Mouse (Mus musculus): ENCODE measurements around the gene Gtpbp1. TPM values are rescaled to one million over a fixed set of nuclear protein-coding genes. Genes with fewer than 3 reads are reported as not detected.

Gtpbp1 gene
- polyA plus RNA-seq, 1 experiment, result 42.7 TPM

- TF ChIP-seq POLR2A (IDR thresholded peaks at IDR 0.05; ENCODE audit: control insufficient read depth, low read depth, low read length) (no peak), CTCF (IDR thresholded peaks at IDR 0.05; ENCODE audit: control insufficient read depth, insufficient read depth, insufficient replicate concordance, low read depth, low read length) (no peak)
- H3K4me1 ChIP-seq (ENCODE audit: control insufficient read depth, insufficient read depth, low read length), result peaks cover 8% of the 10 kb centered on the region
- H3K36me3 ChIP-seq (ENCODE audit: control insufficient read depth, insufficient read depth, low read length), result no peaks in the 10 kb centered on the region; the same call in 1 of the 2 replicates
- no peaks in the 10 kb centered on the region for H3K27me3 ChIP-seq (ENCODE audit: control insufficient read depth, insufficient read depth, low read length)
- no peak overlapping the region for H3K4me3 ChIP-seq (ENCODE audit: control insufficient read depth, low read depth, low read length)
- no peak overlapping the region for H3K27ac ChIP-seq (ENCODE audit: control insufficient read depth, insufficient read depth, low read depth, low read length)
Observed at GRCm38 (mm10) chr15:79697558-79698187, 7.0 kb downstream of the Gtpbp1 start.

DNA sequence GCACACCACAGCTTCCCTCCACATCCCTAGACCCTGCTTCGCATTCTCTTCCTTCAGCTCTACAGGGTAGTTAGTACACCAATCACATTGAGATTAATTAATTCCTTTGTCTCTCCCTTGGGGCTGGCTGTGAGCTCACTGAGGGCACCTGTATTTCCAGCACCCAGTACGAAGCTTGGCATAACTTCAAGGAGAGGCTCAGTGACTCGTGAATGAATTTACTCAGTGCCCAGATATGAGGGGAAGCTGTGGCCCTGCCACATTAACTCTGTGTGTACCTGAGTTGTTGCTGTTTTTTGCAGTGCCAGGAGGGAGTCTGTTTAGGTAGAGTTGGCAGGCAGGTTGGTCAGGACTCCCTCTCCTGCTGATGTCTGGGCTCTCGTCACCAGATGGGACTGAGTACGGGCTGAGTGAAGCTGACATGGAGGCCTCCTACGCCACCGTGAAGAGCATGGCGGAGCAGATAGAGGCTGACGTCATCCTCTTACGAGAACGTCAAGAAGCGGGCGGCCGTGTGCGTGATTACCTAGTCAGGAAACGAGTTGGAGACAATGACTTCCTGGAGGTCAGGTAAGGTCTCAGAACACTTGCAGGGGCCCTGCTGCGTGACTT lies 16.1 kb downstream of the Gtpbp1 start:
- Histone ChIP-seq H3K36me3 (ENCODE audit: control insufficient read depth, insufficient read depth, low read length) (peaks cover 2% of the 10 kb centered on the region; the same call in 1 of the 2 replicates), H3K27ac (ENCODE audit: control insufficient read depth, insufficient read depth, low read depth, low read length) (no peak overlapping the region), H3K4me3 (ENCODE audit: control insufficient read depth, low read depth, low read length) (no peak overlapping the region), H3K4me1 (ENCODE audit: control insufficient read depth, insufficient read depth, low read length) (no peaks in the 10 kb centered on the region), H3K27me3 (ENCODE audit: control insufficient read depth, insufficient read depth, low read length) (no peaks in the 10 kb centered on the region)
- TF ChIP-seq POLR2A (IDR thresholded peaks at IDR 0.05; ENCODE audit: control insufficient read depth, low read depth, low read length) (no peak), CTCF (IDR thresholded peaks at IDR 0.05; ENCODE audit: control insufficient read depth, insufficient read depth, insufficient replicate concordance, low read depth, low read length) (no peak)

GRCm38 (mm10) chr15:79708229-79708822 lies 17.7 kb downstream of the Gtpbp1 start:
- no peak overlapping the region for H3K4me3 ChIP-seq (ENCODE audit: control insufficient read depth, low read depth, low read length)
- no peak for TF ChIP-seq POLR2A (IDR thresholded peaks at IDR 0.05; ENCODE audit: control insufficient read depth, low read depth, low read length)
- no peak for TF ChIP-seq CTCF (IDR thresholded peaks at IDR 0.05; ENCODE audit: control insufficient read depth, insufficient read depth, insufficient replicate concordance, low read depth, low read length)
- no peaks in the 10 kb centered on the region for H3K4me1 ChIP-seq (ENCODE audit: control insufficient read depth, insufficient read depth, low read length)
- H3K27me3 ChIP-seq (ENCODE audit: control insufficient read depth, insufficient read depth, low read length), result no peaks in the 10 kb centered on the region
- H3K27ac ChIP-seq (ENCODE audit: control insufficient read depth, insufficient read depth, low read depth, low read length), result no peak overlapping the region
- peaks cover 2% of the 10 kb centered on the region; the same call in 1 of the 2 replicates for H3K36me3 ChIP-seq (ENCODE audit: control insufficient read depth, insufficient read depth, low read length)

DNA sequence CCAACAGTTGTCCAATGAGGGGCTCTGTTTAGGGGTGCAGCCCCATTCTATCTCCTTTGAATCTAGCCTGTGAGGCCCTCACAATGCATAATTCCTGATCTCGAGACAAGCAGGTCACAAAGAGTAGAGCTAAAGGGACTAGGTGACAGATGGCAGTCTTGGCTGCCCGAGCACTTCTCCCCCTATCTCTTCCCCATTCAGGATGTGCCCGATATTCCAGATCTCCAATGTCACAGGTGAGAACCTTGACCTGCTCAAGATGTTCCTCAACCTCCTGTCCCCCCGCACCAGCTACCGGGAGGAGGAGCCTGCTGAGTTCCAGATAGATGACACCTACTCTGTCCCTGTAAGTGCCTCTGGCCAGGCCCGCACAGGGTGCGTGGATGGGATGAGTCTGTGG lies 25.0 kb downstream of the Gtpbp1 start:
- no peak for TF ChIP-seq POLR2A (IDR thresholded peaks at IDR 0.05; ENCODE audit: control insufficient read depth, low read depth, low read length)
- no peak for TF ChIP-seq CTCF (IDR thresholded peaks at IDR 0.05; ENCODE audit: control insufficient read depth, insufficient read depth, insufficient replicate concordance, low read depth, low read length)
- no peaks in the 10 kb centered on the region for H3K4me1 ChIP-seq (ENCODE audit: control insufficient read depth, insufficient read depth, low read length)
- H3K27me3 ChIP-seq (ENCODE audit: control insufficient read depth, insufficient read depth, low read length), result no peaks in the 10 kb centered on the region
- peaks cover 3% of the 10 kb centered on the region for H3K36me3 ChIP-seq (ENCODE audit: control insufficient read depth, insufficient read depth, low read length)
- no peak overlapping the region for H3K27ac ChIP-seq (ENCODE audit: control insufficient read depth, insufficient read depth, low read depth, low read length)
- H3K4me3 ChIP-seq (ENCODE audit: control insufficient read depth, low read depth, low read length), result no peak overlapping the region

GRCm38 (mm10) chr15:79716710-79717109 lies 26.1 kb downstream of the Gtpbp1 start:
- TF ChIP-seq POLR2A (IDR thresholded peaks at IDR 0.05; ENCODE audit: control insufficient read depth, low read depth, low read length) (no peak), CTCF (IDR thresholded peaks at IDR 0.05; ENCODE audit: control insufficient read depth, insufficient read depth, insufficient replicate concordance, low read depth, low read length) (no peak)
- no peak overlapping the region for H3K4me3 ChIP-seq (ENCODE audit: control insufficient read depth, low read depth, low read length)
- no peak overlapping the region for H3K27ac ChIP-seq (ENCODE audit: control insufficient read depth, insufficient read depth, low read depth, low read length)
- no peaks in the 10 kb centered on the region for H3K27me3 ChIP-seq (ENCODE audit: control insufficient read depth, insufficient read depth, low read length)
- H3K36me3 ChIP-seq (ENCODE audit: control insufficient read depth, insufficient read depth, low read length), result peaks cover 3% of the 10 kb centered on the region
- H3K4me1 ChIP-seq (ENCODE audit: control insufficient read depth, insufficient read depth, low read length), result no peaks in the 10 kb centered on the region

- H3K4me1 ChIP-seq (ENCODE audit: control insufficient read depth, insufficient read depth, low read length), result no peaks in the 10 kb centered on the region
- H3K36me3 ChIP-seq (ENCODE audit: control insufficient read depth, insufficient read depth, low read length), result 0 out of 2 replicates have a peak, but pooled peaks cover 1% of the 10 kb centered on the region
- TF ChIP-seq POLR2A (IDR thresholded peaks at IDR 0.05; ENCODE audit: control insufficient read depth, low read depth, low read length) (no peak), CTCF (IDR thresholded peaks at IDR 0.05; ENCODE audit: control insufficient read depth, insufficient read depth, insufficient replicate concordance, low read depth, low read length) (no peak)
- H3K27ac ChIP-seq (ENCODE audit: control insufficient read depth, insufficient read depth, low read depth, low read length), result no peak overlapping the region
- H3K27me3 ChIP-seq (ENCODE audit: control insufficient read depth, insufficient read depth, low read length), result no peaks in the 10 kb centered on the region
- H3K4me3 ChIP-seq (ENCODE audit: control insufficient read depth, low read depth, low read length), result no peak overlapping the region
Observed at GRCm38 (mm10) chr15:79720267-79720666, 29.6 kb downstream of the Gtpbp1 start.

DNA sequence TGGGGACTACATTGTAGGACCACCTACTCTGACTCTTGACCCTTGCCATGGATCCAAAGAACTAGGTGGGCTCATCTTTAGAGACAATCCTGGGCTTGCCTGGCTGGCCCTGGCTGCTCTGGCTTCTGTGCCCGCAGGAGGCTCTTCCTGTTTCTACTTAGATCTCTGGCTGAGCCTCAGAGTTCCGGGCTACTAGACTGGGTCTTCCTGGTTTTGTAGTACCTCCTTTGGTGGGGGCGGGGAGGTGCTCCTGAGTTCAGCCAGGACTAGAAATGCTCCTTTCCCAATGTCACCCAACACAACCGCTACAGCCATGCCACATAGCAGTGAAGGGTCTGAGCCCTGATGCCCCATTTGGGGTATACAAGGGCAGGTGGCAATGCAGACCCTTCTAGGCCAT lies 30.2 kb downstream of the Gtpbp1 start:
- Histone ChIP-seq H3K36me3 (ENCODE audit: control insufficient read depth, insufficient read depth, low read length) (0 out of 2 replicates have a peak, but pooled peaks cover 1% of the 10 kb centered on the region), H3K4me1 (ENCODE audit: control insufficient read depth, insufficient read depth, low read length) (no peaks in the 10 kb centered on the region), H3K27me3 (ENCODE audit: control insufficient read depth, insufficient read depth, low read length) (no peaks in the 10 kb centered on the region), H3K4me3 (ENCODE audit: control insufficient read depth, low read depth, low read length) (no peak overlapping the region), H3K27ac (ENCODE audit: control insufficient read depth, insufficient read depth, low read depth, low read length) (no peak overlapping the region)
- TF ChIP-seq CTCF (IDR thresholded peaks at IDR 0.05; ENCODE audit: control insufficient read depth, insufficient read depth, insufficient replicate concordance, low read depth, low read length) (no peak), POLR2A (IDR thresholded peaks at IDR 0.05; ENCODE audit: control insufficient read depth, low read depth, low read length) (no peak)
